Mouse (Mus musculus): ENCODE data around the gene Galnt18. TPM values are rescaled to one million over a fixed set of nuclear protein-coding genes. Genes with fewer than 3 reads are reported as not detected.

The Galnt18 gene
- polyA plus RNA-seq, 1 experiment from 2014 or later: 7.8 TPM

- no peaks in the 10 kb centered on the region for H3K27me3 ChIP-seq (replicated peaks; ENCODE audit: control insufficient read depth, insufficient read depth, low read length)
- H3K4me1 ChIP-seq (replicated peaks; ENCODE audit: control insufficient read depth, insufficient read depth, low read length): no peaks in the 10 kb centered on the region
- no peak for ATAC-seq
- no peak overlapping the region for H3K4me2 ChIP-seq (replicated peaks; ENCODE audit: low read depth)
- 43% methylated on average over 2 of the region's 2 CpGs for WGBS
- no peak for TF ChIP-seq CTCF (IDR thresholded peaks at IDR 0.05; ENCODE audit: low read depth)
- no peaks in the 10 kb centered on the region for H3K36me3 ChIP-seq (ENCODE audit: control insufficient read depth, insufficient read depth)
- H3K9me3 ChIP-seq (ENCODE audit: control insufficient read depth): no peaks in the 10 kb centered on the region
- no peak overlapping the region for H3K27ac ChIP-seq (ENCODE audit: low read depth, low read length)
- no peak overlapping the region for H3K4me3 ChIP-seq (ENCODE audit: low read depth, low read length)
- H3K9ac ChIP-seq (ENCODE audit: low read depth, low read length): no peak overlapping the region
Measured at GRCm38 (mm10) chr7:111726928-111727327, 52.8 kb downstream of the Galnt18 start.

- Histone ChIP-seq H3K4me1 (replicated peaks; ENCODE audit: control insufficient read depth, insufficient read depth, low read length) (no peaks in the 10 kb centered on the region), H3K36me3 (ENCODE audit: control insufficient read depth, insufficient read depth) (no peaks in the 10 kb centered on the region), H3K9ac (ENCODE audit: low read depth, low read length) (no peak overlapping the region), H3K27ac (ENCODE audit: low read depth, low read length) (no peak overlapping the region), H3K4me3 (ENCODE audit: low read depth, low read length) (no peak overlapping the region), H3K27me3 (replicated peaks; ENCODE audit: control insufficient read depth, insufficient read depth, low read length) (no peaks in the 10 kb centered on the region), H3K9me3 (ENCODE audit: control insufficient read depth) (no peaks in the 10 kb centered on the region), H3K4me2 (replicated peaks; ENCODE audit: low read depth) (no peak overlapping the region)
- TF ChIP-seq CTCF (IDR thresholded peaks at IDR 0.05; ENCODE audit: low read depth): no peak
- ATAC-seq: no peak
- 57% methylated on average over 7 of the region's 7 CpGs for WGBS
Measured at GRCm38 (mm10) chr7:111724730-111725129, 55.0 kb downstream of the Galnt18 start.

GRCm38 (mm10) chr7:111724004-111724403 is 55.8 kb downstream of the Galnt18 start:
- H3K4me1 ChIP-seq (replicated peaks; ENCODE audit: control insufficient read depth, insufficient read depth, low read length): no peaks in the 10 kb centered on the region
- no peak for TF ChIP-seq CTCF (IDR thresholded peaks at IDR 0.05; ENCODE audit: low read depth)
- WGBS: 60% methylated on average over 4 of the region's 4 CpGs
- no peak overlapping the region for H3K9ac ChIP-seq (ENCODE audit: low read depth, low read length)
- no peak for ATAC-seq
- no peak overlapping the region for H3K4me3 ChIP-seq (ENCODE audit: low read depth, low read length)
- H3K27me3 ChIP-seq (replicated peaks; ENCODE audit: control insufficient read depth, insufficient read depth, low read length): no peaks in the 10 kb centered on the region
- no peak overlapping the region for H3K4me2 ChIP-seq (replicated peaks; ENCODE audit: low read depth)
- H3K27ac ChIP-seq (ENCODE audit: low read depth, low read length): no peak overlapping the region
- H3K36me3 ChIP-seq (ENCODE audit: control insufficient read depth, insufficient read depth): no peaks in the 10 kb centered on the region
- no peaks in the 10 kb centered on the region for H3K9me3 ChIP-seq (ENCODE audit: control insufficient read depth)

GRCm38 (mm10) chr7:111721308-111721698 is 58.5 kb downstream of the Galnt18 start:
- Histone ChIP-seq H3K9me3 (ENCODE audit: control insufficient read depth) (no peaks in the 10 kb centered on the region), H3K9ac (ENCODE audit: low read depth, low read length) (no peak overlapping the region), H3K27ac (ENCODE audit: low read depth, low read length) (no peak overlapping the region; the same call in 1 of the 2 replicates), H3K4me2 (replicated peaks; ENCODE audit: low read depth) (no peak overlapping the region), H3K4me1 (replicated peaks; ENCODE audit: control insufficient read depth, insufficient read depth, low read length) (no peaks in the 10 kb centered on the region), H3K36me3 (ENCODE audit: control insufficient read depth, insufficient read depth) (no peaks in the 10 kb centered on the region), H3K27me3 (replicated peaks; ENCODE audit: control insufficient read depth, insufficient read depth, low read length) (no peaks in the 10 kb centered on the region), H3K4me3 (ENCODE audit: low read depth, low read length) (no peak overlapping the region)
- ATAC-seq: no peak
- WGBS: 70% methylated on average over 5 of the region's 5 CpGs
- no peak for TF ChIP-seq CTCF (IDR thresholded peaks at IDR 0.05; ENCODE audit: low read depth)

- Histone ChIP-seq H3K9me3 (ENCODE audit: control insufficient read depth) (no peaks in the 10 kb centered on the region), H3K36me3 (ENCODE audit: control insufficient read depth, insufficient read depth) (no peaks in the 10 kb centered on the region), H3K4me2 (replicated peaks; ENCODE audit: low read depth) (no peak overlapping the region), H3K9ac (ENCODE audit: low read depth, low read length) (no peak overlapping the region), H3K27ac (ENCODE audit: low read depth, low read length) (peak overlapping the region; percentile 60), H3K4me1 (replicated peaks; ENCODE audit: control insufficient read depth, insufficient read depth, low read length) (no peaks in the 10 kb centered on the region), H3K4me3 (ENCODE audit: low read depth, low read length) (no peak overlapping the region), H3K27me3 (replicated peaks; ENCODE audit: control insufficient read depth, insufficient read depth, low read length) (no peaks in the 10 kb centered on the region)
- no peak for TF ChIP-seq CTCF (IDR thresholded peaks at IDR 0.05; ENCODE audit: low read depth)
- ATAC-seq: no peak
- WGBS: 60% methylated on average over 8 of the region's 8 CpGs
Measured at GRCm38 (mm10) chr7:111720511-111721307, 59.1 kb downstream of the Galnt18 start.

GRCm38 (mm10) chr7:111718900-111719299 is 60.9 kb downstream of the Galnt18 start:
- H3K4me2 ChIP-seq (replicated peaks; ENCODE audit: low read depth): no peak overlapping the region
- H3K9me3 ChIP-seq (ENCODE audit: control insufficient read depth): no peaks in the 10 kb centered on the region
- ATAC-seq: no peak
- H3K27ac ChIP-seq (ENCODE audit: low read depth, low read length): no peak overlapping the region
- no peaks in the 10 kb centered on the region for H3K36me3 ChIP-seq (ENCODE audit: control insufficient read depth, insufficient read depth)
- TF ChIP-seq CTCF (IDR thresholded peaks at IDR 0.05; ENCODE audit: low read depth): no peak
- H3K4me1 ChIP-seq (replicated peaks; ENCODE audit: control insufficient read depth, insufficient read depth, low read length): no peaks in the 10 kb centered on the region
- H3K4me3 ChIP-seq (ENCODE audit: low read depth, low read length): no peak overlapping the region
- 44% methylated on average over 4 of the region's 4 CpGs for WGBS
- no peaks in the 10 kb centered on the region for H3K27me3 ChIP-seq (replicated peaks; ENCODE audit: control insufficient read depth, insufficient read depth, low read length)
- no peak overlapping the region for H3K9ac ChIP-seq (ENCODE audit: low read depth, low read length)

Data from intestine, postnatal 0 days (tissue).